Mouse (Mus musculus) liver, adult 2 months (tissue): ENCODE data around the gene Fhit.

ENCODE experiments used
- CTCF ChIP-seq: fragments of 200-500 bp; IDR thresholded peaks from 2 replicates; pipeline ENCODE4 v1.5.1; 2011; ENCODE audit warnings: low read depth, low read length, control low read depth
- POLR2A ChIP-seq: fragments of 200-500 bp; IDR thresholded peaks from 2 replicates; pipeline ENCODE4 v1.6.1; 2011; ENCODE audit warnings: low read length, control low read depth; ENCODE audit not compliant: insufficient read depth; ENCODE audit errors: extremely low read depth

DNA sequence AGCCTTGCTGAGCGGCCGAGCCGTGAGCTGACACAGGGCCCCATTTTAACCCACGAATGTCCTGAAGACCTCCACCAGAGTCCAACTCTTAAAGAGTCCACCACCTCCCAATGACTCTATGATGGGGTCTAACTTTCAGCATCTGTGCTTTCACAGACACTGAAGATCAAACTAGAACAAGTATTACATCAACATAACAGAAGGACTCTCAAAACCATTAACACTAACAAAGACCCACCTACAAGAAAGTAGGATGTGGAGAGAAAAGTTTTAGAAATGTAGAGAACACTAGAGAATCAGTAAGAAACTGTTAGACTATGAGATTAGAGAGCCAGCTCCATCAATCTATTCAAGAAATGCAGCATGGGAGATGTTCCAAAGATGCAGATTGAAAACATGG lies 501.6 kb downstream of the Fhit start:
- TF ChIP-seq POLR2A (no peak), CTCF (no peak)
